Mouse (Mus musculus) embryonic facial prominence, embryonic 13.5 days (tissue): ENCODE data around the gene Tmem59l. TPM values are rescaled to one million over a fixed set of nuclear protein-coding genes. Genes with fewer than 3 reads are reported as not detected.
A peak's percentile ranks its signal among the peaks of the same experiment; 100 is the strongest.

ENCODE experiments used
- ATAC-seq: fragments of 200-750 bp; cut with Nextera tagmentation; 2 replicates; pipeline ENCODE4 v1.8.0; 2017; ENCODE audit warnings: low read depth; ENCODE audit not compliant: insufficient number of reproducible peaks, insufficient read depth, low FRiP score, low TSS enrichment
- H3K27ac ChIP-seq: fragments of 300-500 bp; sonication (generic); 2 replicates; pipeline ENCODE4 v1.5.1; 2015; ENCODE audit warnings: moderate library complexity, mild to moderate bottlenecking, inconsistent platforms
- H3K27me3 ChIP-seq: fragments of 300-500 bp; sonication (generic); 2 replicates; pipeline ENCODE4 v1.6.1; 2015; ENCODE audit warnings: mild to moderate bottlenecking, inconsistent platforms
- H3K36me3 ChIP-seq: fragments of 300-500 bp; sonication (generic); 2 replicates; pipeline ENCODE4 v1.6.1; 2015; ENCODE audit warnings: mild to moderate bottlenecking, inconsistent platforms
- H3K4me1 ChIP-seq: fragments of 300-500 bp; sonication (generic); 2 replicates; pipeline ENCODE4 v1.6.1; 2015; ENCODE audit warnings: inconsistent platforms
- H3K4me2 ChIP-seq: fragments of 300-500 bp; sonication (generic); 2 replicates; pipeline ENCODE4 v1.6.1; 2015; ENCODE audit warnings: moderate library complexity, mild to moderate bottlenecking, inconsistent platforms
- H3K4me3 ChIP-seq: fragments of 300-500 bp; sonication (generic); 2 replicates; pipeline ENCODE4 v1.5.1; 2015; ENCODE audit warnings: mild to moderate bottlenecking, inconsistent platforms
- H3K9ac ChIP-seq: fragments of 300-500 bp; sonication (generic); 2 replicates; pipeline ENCODE4 v1.6.1; 2015; ENCODE audit warnings: mild to moderate bottlenecking, inconsistent platforms
- H3K9me3 ChIP-seq: fragments of 300-500 bp; sonication (generic); 2 replicates; pipeline ENCODE4 v1.6.1; 2016; ENCODE audit warnings: inconsistent platforms
- WGBS: fragments of 180-500 bp; shearing (Covaris S2); methylation state at CpG from one replicate; pipeline ENCODE4 v1.1.7; 2015; ENCODE audit warnings: mixed read lengths; 5-methylcytosine and 5-hydroxymethylcytosine counted together
- polyA plus RNA-seq: library from polyadenylated mRNA; unstranded; fragments of >200 nt; fragmentation: Nextera tagmentation; extraction: Ambion mirVana; gene quantifications from 2 replicates; pipeline ENCODE4 v1.2.1, GENCODE M21; 2015

Gene Tmem59l
- polyA plus RNA-seq, 1 experiment from 2014 or later = 34.8 TPM

DNA sequence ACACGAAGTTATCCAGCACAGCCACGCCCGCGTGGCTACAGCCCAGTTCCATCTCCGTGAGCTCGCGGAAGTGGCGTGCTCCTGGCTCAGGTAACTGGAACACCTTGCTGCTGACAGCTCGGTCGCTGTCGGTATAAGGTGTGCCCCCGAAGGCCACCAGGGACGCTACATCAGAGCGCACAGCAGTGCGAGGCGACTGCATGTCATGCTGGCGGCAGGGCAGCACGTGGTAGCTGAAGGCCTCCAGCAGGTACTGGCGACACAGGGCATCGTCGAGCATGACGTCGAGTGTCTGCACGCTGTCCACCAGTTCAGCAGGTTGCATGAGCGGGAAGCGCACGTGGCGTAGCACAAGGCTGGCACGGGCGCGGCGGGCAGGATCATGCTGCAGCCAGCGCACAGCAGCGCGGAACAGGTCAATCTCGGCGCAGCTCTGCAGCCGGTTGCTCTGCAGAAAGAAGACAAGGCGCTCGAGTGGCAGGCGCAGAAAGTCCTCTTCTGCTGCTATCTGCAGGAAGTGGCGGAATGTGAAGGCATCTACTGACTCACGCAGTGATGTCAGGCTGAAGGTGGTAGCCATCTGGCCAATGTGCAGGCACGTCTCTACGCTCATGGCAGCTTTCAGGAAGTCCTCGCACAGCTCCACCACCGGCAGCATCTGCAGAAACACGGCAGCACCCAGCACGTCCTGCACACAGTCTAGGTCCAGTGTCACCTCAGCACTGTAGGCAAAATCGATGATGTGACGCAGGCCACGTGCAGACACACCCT, 34.8 kb downstream of the Tmem59l start:
- 69% methylated on average over 52 of the region's 52 CpGs for WGBS
- no peaks in the 10 kb centered on the region for H3K27me3 ChIP-seq
- H3K9ac ChIP-seq = no peak overlapping the region
- no peak overlapping the region for H3K27ac ChIP-seq
- no peak for ATAC-seq
- no peaks in the 10 kb centered on the region for H3K9me3 ChIP-seq
- H3K4me3 ChIP-seq = no peak overlapping the region
- no peak overlapping the region for H3K4me2 ChIP-seq
- peaks cover 33% of the 10 kb centered on the region for H3K36me3 ChIP-seq
- H3K4me1 ChIP-seq = peaks cover 55% of the 10 kb centered on the region

DNA sequence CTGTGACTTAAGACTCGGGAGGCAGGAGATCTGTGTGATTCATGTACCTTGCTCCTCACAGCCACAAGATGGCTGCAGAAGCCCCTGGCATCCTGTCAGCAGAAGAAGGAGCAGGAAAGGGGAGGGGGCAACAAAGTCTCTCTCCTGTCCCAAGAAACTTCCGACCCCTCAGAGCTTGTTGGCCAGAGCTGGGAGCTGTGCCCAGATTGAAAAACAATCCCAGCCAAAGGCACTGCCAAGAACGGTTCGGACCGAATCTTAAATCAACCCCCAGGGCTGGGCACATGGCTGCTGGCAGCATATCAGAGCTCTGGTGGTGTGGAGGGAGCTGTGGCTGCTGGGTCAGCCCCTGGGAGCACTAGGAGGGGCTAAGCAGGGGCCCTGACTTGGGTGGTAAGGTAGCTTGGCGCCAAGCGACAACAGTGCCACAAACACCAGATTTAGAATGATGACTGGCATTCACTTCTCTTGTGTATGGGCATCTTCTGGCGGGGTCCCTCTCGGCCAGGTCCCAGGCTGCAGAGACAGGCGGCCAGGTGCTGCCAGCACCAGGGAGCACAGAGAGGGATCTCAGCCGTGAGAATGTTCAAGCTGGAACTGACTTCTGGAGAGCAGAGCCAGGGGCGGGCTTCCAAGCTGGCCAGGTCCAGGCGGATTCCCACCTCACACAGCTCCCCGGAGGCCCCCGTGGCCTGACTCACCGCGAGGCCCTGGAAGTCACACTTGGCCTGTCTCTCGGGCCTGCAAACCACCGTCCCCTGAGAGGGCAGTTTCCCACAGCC, 39.3 kb downstream of the Tmem59l start:
- no peaks in the 10 kb centered on the region for H3K27me3 ChIP-seq
- peak overlapping the region; percentile 88 for H3K27ac ChIP-seq
- no peaks in the 10 kb centered on the region for H3K9me3 ChIP-seq
- peaks cover 49% of the 10 kb centered on the region for H3K4me1 ChIP-seq
- no peak overlapping the region for H3K4me3 ChIP-seq
- H3K36me3 ChIP-seq = peaks cover 28% of the 10 kb centered on the region
- WGBS = 64% methylated on average over 19 of the region's 19 CpGs
- ATAC-seq = peak; percentile 43; the same call in 1 of the 2 replicates
- peak overlapping the region; percentile 14; the same call in 1 of the 2 replicates for H3K4me2 ChIP-seq
- no peak overlapping the region for H3K9ac ChIP-seq

DNA sequence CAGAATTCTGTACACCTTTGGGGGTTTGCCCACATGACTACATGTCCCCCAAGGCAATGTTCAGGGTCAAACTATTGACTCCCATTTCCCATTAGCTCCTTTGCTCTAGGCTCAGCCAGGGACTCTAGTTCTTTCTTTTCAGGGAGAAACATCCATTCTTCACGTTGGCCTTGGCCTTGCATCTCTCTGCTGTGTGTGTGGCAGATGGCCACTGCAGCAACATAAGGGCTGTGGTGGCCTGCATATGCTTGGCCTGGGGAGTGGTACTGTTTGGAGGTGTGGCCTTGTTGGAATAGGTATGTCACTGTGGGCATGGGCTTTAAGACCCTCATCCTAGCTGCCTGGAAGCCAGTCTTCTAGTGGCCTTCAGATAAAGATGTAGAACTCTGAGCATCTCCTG, 41.2 kb downstream of the Tmem59l start:
- Histone ChIP-seq H3K27me3 (no peaks in the 10 kb centered on the region), H3K9me3 (no peaks in the 10 kb centered on the region), H3K9ac (no peak overlapping the region), H3K4me1 (peaks cover 38% of the 10 kb centered on the region), H3K4me3 (no peak overlapping the region), H3K36me3 (peaks cover 10% of the 10 kb centered on the region), H3K4me2 (no peak overlapping the region), H3K27ac (no peak overlapping the region)
- ATAC-seq = no peak
- WGBS = 60% methylated on average over 1 of the region's 1 CpGs

- ATAC-seq = no peak
- 74% methylated on average over 4 of the region's 4 CpGs for WGBS
- Histone ChIP-seq H3K27ac (no peak overlapping the region), H3K27me3 (no peaks in the 10 kb centered on the region), H3K4me3 (no peak overlapping the region), H3K4me1 (peaks cover 24% of the 10 kb centered on the region), H3K4me2 (no peak overlapping the region), H3K9ac (no peak overlapping the region), H3K9me3 (no peaks in the 10 kb centered on the region), H3K36me3 (no peaks in the 10 kb centered on the region)
Observed at GRCm38 (mm10) chr8:70443326-70443725, 43.8 kb downstream of the Tmem59l start.

DNA sequence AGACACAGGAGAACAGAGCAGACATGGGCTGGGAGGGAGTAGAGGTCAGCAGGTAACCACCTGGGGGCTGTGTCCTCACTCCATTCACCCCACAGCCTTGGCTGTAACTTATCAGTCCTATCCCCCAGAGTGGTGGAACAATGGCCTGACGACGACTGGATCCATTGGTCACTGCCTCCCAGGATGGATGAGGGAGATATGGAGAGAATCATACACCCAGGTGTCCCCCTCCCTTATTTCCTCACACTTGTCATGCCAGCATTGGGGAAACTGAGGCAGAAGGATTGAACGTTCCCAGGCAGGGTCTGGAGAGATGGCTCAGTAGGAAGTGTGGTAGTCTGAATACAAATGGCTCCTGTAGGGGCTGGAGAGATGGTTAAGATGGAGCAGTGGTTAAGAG, 45.6 kb downstream of the Tmem59l start:
- Histone ChIP-seq H3K9ac (no peak overlapping the region), H3K4me2 (no peak overlapping the region), H3K36me3 (no peaks in the 10 kb centered on the region), H3K4me3 (no peak overlapping the region), H3K27me3 (no peaks in the 10 kb centered on the region), H3K4me1 (peaks cover 16% of the 10 kb centered on the region), H3K9me3 (no peaks in the 10 kb centered on the region), H3K27ac (no peak overlapping the region)
- ATAC-seq = no peak
- WGBS = 67% methylated on average over 3 of the region's 3 CpGs

GRCm38 (mm10) chr8:70440246-70440645, 46.9 kb downstream of the Tmem59l start:
- ATAC-seq = no peak
- H3K4me1 ChIP-seq = peaks cover 16% of the 10 kb centered on the region
- peak overlapping the region; percentile 89 for H3K4me2 ChIP-seq
- H3K9ac ChIP-seq = peak overlapping the region; percentile 77
- 53% methylated on average over 3 of the region's 3 CpGs for WGBS
- peak overlapping the region; percentile 78; the same call in 1 of the 2 replicates for H3K27ac ChIP-seq
- no peaks in the 10 kb centered on the region for H3K27me3 ChIP-seq
- H3K4me3 ChIP-seq = peak overlapping the region; percentile 64
- no peaks in the 10 kb centered on the region for H3K36me3 ChIP-seq
- H3K9me3 ChIP-seq = no peaks in the 10 kb centered on the region

- Histone ChIP-seq H3K27me3 (no peaks in the 10 kb centered on the region), H3K4me1 (peaks cover 16% of the 10 kb centered on the region), H3K9me3 (no peaks in the 10 kb centered on the region), H3K4me2 (peak overlapping the region; percentile 89), H3K36me3 (no peaks in the 10 kb centered on the region), H3K27ac (peak overlapping the region; percentile 78; the same call in 1 of the 2 replicates), H3K4me3 (peak overlapping the region; percentile 64), H3K9ac (peak overlapping the region; percentile 77)
- peak; percentile 56 for ATAC-seq
- WGBS = 6% methylated on average over 7 of the region's 7 CpGs
Observed at GRCm38 (mm10) chr8:70439848-70440179, 47.3 kb downstream of the Tmem59l start.

DNA sequence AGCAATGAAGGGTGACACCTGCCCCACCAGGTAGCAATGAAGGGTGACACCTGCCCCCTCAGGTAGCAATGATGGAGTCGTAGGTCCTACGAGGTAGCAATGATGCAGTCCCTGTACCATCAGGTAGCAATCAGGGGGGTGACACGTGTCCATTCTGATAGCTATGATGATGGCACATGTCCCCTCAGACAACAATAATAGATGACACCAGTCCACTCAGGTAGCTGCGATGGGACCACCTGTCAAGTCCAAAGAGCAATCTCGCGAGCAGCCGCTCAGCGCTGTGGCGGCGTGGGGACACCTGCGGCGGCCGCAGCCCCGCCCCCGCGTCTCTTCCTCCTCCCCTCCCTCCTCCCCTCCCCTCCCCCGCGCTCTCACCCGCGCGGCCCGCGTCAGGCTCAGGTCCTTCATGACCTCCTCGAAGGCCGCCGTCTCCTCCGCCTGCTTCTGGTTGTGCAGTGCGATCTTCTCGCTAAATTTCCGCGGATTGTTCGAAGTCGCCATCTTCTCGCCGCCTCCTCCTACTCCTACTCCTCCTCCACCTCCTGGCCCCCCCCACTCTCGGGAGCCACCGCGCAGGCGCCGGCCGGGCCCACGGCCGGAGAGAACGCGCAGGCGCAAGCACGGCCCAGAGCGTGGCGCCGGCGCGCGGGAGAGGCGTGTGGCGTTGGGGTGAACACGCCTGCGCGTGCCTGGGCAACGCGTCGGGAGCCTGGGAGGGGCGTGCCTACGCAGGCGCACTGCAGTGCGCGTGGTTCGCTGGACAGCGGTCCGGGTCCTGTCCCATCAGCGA, 47.9 kb downstream of the Tmem59l start, which contains the start of gene Crtc1:
Gene Crtc1 (minus strand): TSS at position 525 of the 793 bp plus-strand sequence.
- peak within 1 kb of the TSS; percentile 78 for H3K27ac ChIP-seq

GRCm38 (mm10) chr8:70438423-70438822, 48.7 kb downstream of the Tmem59l start:
- no peak for ATAC-seq
- H3K4me3 ChIP-seq = peak overlapping the region; percentile 64
- H3K9ac ChIP-seq = peak overlapping the region; percentile 77; the same call in 1 of the 2 replicates
- peaks cover 16% of the 10 kb centered on the region for H3K4me1 ChIP-seq
- peak overlapping the region; percentile 89 for H3K4me2 ChIP-seq
- no peaks in the 10 kb centered on the region for H3K36me3 ChIP-seq
- no peaks in the 10 kb centered on the region for H3K27me3 ChIP-seq
- H3K9me3 ChIP-seq = no peaks in the 10 kb centered on the region
- WGBS = 78% methylated on average over 2 of the region's 2 CpGs
- no peak overlapping the region for H3K27ac ChIP-seq

More for the DNA sequence above, 47.9 kb downstream of the Tmem59l start, which contains the start of gene Crtc1:
- Histone ChIP-seq H3K9ac (peak within 1 kb of the TSS; percentile 77), H3K4me2 (peak within 1 kb of the TSS; percentile 89), H3K4me1 (peaks cover 16% of the 10 kb centered on the region), H3K4me3 (peak within 1 kb of the TSS; percentile 64), H3K36me3 (no peaks in the 10 kb centered on the region), H3K27me3 (no peaks in the 10 kb centered on the region), H3K9me3 (no peaks in the 10 kb centered on the region)
- 1% methylated on average over 70 of the region's 70 CpGs for WGBS
- peak; percentile 97 for ATAC-seq

GRCm38 (mm10) chr8:70435156-70435555, 52.0 kb downstream of the Tmem59l start:
- H3K27ac ChIP-seq = no peak overlapping the region
- 91% methylated on average over 5 of the region's 5 CpGs for WGBS
- H3K4me3 ChIP-seq = no peak overlapping the region
- no peak overlapping the region for H3K4me2 ChIP-seq
- no peaks in the 10 kb centered on the region for H3K36me3 ChIP-seq
- peaks cover 16% of the 10 kb centered on the region for H3K4me1 ChIP-seq
- H3K9me3 ChIP-seq = no peaks in the 10 kb centered on the region
- no peak for ATAC-seq
- H3K9ac ChIP-seq = no peak overlapping the region; the same call in 1 of the 2 replicates
- no peaks in the 10 kb centered on the region for H3K27me3 ChIP-seq
